Mouse (Mus musculus) intestine, postnatal 0 days (tissue): ENCODE results near the gene Dock1. TPM values are rescaled to one million over a fixed set of nuclear protein-coding genes. Genes with fewer than 3 reads are reported as not detected.

ENCODE experiments used
- ATAC-seq: fragments of 200-750 bp; cut with Nextera tagmentation; 2 replicates; pipeline ENCODE4 v1.8.0; 2017; ENCODE audit warnings: mild to moderate bottlenecking, moderate TSS enrichment, moderate library complexity
- H3K27ac ChIP-seq: fragments of 300-500 bp; sonication (generic); 2 replicates; pipeline ENCODE4 v1.5.1; 2014; ENCODE audit warnings: mild to moderate bottlenecking, low read depth, low read length, moderate library complexity
- H3K27me3 ChIP-seq: fragments of 300-500 bp; sonication (generic); replicated peaks from 2 replicates; pipeline ENCODE4 v1.6.1; 2014; ENCODE audit warnings: low read length, mixed read lengths; ENCODE audit not compliant: control insufficient read depth, insufficient read depth
- H3K36me3 ChIP-seq: fragments of 300-500 bp; sonication (generic); 2 replicates; pipeline ENCODE4 v1.6.1; 2014; ENCODE audit warnings: mild to moderate bottlenecking, moderate library complexity; ENCODE audit not compliant: control insufficient read depth, insufficient read depth
- H3K4me1 ChIP-seq: fragments of 300-500 bp; sonication (generic); replicated peaks from 2 replicates; pipeline ENCODE4 v1.6.1; 2014; ENCODE audit warnings: antibody characterized with exemption, low read length, mixed read lengths; ENCODE audit not compliant: control insufficient read depth, insufficient read depth
- H3K4me2 ChIP-seq: fragments of 300-500 bp; sonication (generic); replicated peaks from 2 replicates; pipeline ENCODE4 v1.6.1; 2014; ENCODE audit warnings: low read depth, mild to moderate bottlenecking, moderate library complexity
- H3K4me3 ChIP-seq: fragments of 300-500 bp; sonication (generic); 2 replicates; pipeline ENCODE4 v1.5.1; 2014; ENCODE audit warnings: low read depth, low read length
- H3K9ac ChIP-seq: fragments of 300-500 bp; sonication (generic); 2 replicates; pipeline ENCODE4 v1.6.1; 2014; ENCODE audit warnings: mild to moderate bottlenecking, low read depth, low read length
- H3K9me3 ChIP-seq: fragments of 300-500 bp; sonication (generic); 2 replicates; pipeline ENCODE4 v1.6.1; 2016; ENCODE audit warnings: mixed run types; ENCODE audit not compliant: control insufficient read depth
- CTCF ChIP-seq: sonication (generic); IDR thresholded peaks from 2 replicates; pipeline ENCODE4 v1.5.1; 2016; ENCODE audit warnings: low read depth, mild to moderate bottlenecking, control low read depth, antibody characterized with exemption, moderate library complexity
- WGBS: fragments of 180-500 bp; shearing (Covaris S2); extraction: QIAGEN DNeasy Blood & Tissue Kit; methylation state at CpG from one replicate; pipeline ENCODE4 v1.1.7; 2014; 5-methylcytosine and 5-hydroxymethylcytosine counted together
- polyA plus RNA-seq: library from polyadenylated mRNA; unstranded; fragments of >200 nt; fragmentation: Nextera tagmentation; extraction: Ambion mirVana; gene quantifications from 2 replicates; pipeline ENCODE4 v1.2.1, GENCODE M21; 2015

Gene Dock1
- polyA plus RNA-seq, 1 experiment from 2014 or later: 8.7 TPM

DNA sequence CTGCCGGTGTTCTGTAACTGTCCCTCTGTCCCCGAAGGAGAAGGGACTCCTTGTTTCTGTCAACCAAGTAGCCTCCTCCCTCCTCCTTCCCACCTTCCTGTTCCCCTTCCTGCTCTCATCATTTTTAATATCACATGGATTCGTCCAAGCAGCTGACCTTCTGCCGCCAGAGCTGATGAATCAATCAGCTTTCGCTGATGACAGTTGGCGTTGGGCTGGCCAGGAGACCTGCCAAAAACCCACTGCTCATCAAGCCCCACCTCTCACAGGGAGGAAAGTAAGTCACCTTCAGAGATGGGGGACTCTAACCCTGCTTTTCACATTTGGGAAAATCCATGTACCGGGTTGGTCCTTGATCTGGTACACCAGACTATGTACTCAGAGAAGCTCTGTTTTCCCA, 87.2 kb downstream of the Dock1 start:
- TF ChIP-seq CTCF: no peak
- H3K4me1 ChIP-seq: no peaks in the 10 kb centered on the region
- no peak for ATAC-seq
- no peak overlapping the region for H3K9ac ChIP-seq
- no peak overlapping the region for H3K4me3 ChIP-seq
- peaks cover 61% of the 10 kb centered on the region; the same call in 1 of the 2 replicates for H3K36me3 ChIP-seq
- no peak overlapping the region for H3K4me2 ChIP-seq
- 87% methylated on average over 7 of the region's 7 CpGs for WGBS
- no peaks in the 10 kb centered on the region for H3K27me3 ChIP-seq
- no peak overlapping the region for H3K27ac ChIP-seq
- no peaks in the 10 kb centered on the region for H3K9me3 ChIP-seq

DNA sequence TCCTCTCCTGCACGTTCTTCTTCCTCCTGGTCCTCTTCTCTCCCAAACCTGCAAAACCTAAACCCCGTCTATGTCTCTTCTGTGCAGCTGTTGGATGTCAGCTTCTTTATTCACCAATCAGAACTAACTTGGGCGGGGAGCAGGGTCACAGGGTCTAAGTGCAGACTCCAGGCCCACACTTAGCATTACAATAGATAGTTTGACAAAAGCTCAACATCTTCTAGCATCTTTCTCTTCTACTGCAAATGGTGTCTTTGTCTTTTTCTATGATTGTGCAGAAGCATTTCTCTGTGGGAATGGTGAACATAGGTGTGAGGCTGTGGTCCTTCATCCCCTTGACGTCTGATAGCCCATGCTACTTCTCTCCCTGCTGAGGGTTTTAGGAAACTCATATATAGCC, 91.3 kb downstream of the Dock1 start:
- Histone ChIP-seq H3K4me3 (no peak overlapping the region), H3K4me1 (no peaks in the 10 kb centered on the region), H3K27ac (no peak overlapping the region), H3K4me2 (no peak overlapping the region), H3K9me3 (no peaks in the 10 kb centered on the region), H3K27me3 (no peaks in the 10 kb centered on the region), H3K36me3 (peaks cover 68% of the 10 kb centered on the region), H3K9ac (no peak overlapping the region)
- ATAC-seq: no peak
- no peak for TF ChIP-seq CTCF
- WGBS: 88% methylated on average over 4 of the region's 4 CpGs

DNA sequence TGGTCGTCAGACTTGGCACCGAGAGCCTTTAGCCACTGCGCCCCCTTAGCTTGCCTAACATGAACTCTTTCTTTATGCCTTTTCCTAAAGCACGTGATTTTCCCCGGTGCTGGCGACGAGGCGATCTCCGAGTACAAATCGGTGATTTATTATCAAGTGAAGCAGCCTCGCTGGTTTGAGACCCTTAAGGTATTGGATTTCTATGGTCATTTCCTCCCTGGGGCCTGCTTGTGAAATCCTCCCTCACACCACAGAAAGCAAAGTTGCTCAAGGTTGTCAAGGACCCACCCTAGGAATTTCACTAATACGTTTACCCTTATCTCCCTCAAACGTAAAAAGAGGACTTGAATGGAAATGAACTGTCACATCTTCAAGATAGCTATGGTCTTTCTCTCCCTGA, 94.7 kb downstream of the Dock1 start:
- peaks cover 66% of the 10 kb centered on the region for H3K36me3 ChIP-seq
- ATAC-seq: no peak
- no peak overlapping the region for H3K4me3 ChIP-seq
- H3K27me3 ChIP-seq: no peaks in the 10 kb centered on the region
- WGBS: 78% methylated on average over 13 of the region's 13 CpGs
- H3K4me1 ChIP-seq: no peaks in the 10 kb centered on the region
- no peak overlapping the region for H3K9ac ChIP-seq
- TF ChIP-seq CTCF: no peak
- no peak overlapping the region for H3K27ac ChIP-seq
- H3K9me3 ChIP-seq: no peaks in the 10 kb centered on the region
- H3K4me2 ChIP-seq: no peak overlapping the region

DNA sequence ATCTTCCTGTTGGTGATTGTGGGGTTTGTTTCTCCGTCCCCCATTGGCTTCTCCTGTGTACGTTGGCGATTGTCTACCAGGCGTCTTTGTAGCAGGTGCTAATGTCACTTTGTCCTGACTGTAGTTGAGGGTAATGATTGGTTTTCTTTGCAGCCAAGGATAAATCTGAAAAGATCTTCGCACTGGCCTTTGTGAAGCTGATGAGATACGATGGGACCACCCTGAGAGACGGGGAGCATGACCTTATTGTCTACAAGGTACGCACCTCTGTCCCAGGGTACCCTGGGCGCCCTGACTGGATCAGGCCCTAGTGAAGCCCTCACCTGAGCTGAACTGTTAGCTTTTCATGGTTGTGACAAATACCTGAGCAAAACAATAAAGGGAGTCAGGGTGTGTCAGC, 100.9 kb downstream of the Dock1 start:
- H3K9me3 ChIP-seq: no peaks in the 10 kb centered on the region
- no peak for TF ChIP-seq CTCF
- H3K4me1 ChIP-seq: no peaks in the 10 kb centered on the region; the same call in 1 of the 2 replicates
- H3K4me2 ChIP-seq: no peak overlapping the region
- no peak for ATAC-seq
- H3K36me3 ChIP-seq: peaks cover 54% of the 10 kb centered on the region
- H3K4me3 ChIP-seq: no peak overlapping the region
- WGBS: 96% methylated on average over 9 of the region's 9 CpGs
- no peak overlapping the region for H3K9ac ChIP-seq
- no peaks in the 10 kb centered on the region for H3K27me3 ChIP-seq
- H3K27ac ChIP-seq: no peak overlapping the region

DNA sequence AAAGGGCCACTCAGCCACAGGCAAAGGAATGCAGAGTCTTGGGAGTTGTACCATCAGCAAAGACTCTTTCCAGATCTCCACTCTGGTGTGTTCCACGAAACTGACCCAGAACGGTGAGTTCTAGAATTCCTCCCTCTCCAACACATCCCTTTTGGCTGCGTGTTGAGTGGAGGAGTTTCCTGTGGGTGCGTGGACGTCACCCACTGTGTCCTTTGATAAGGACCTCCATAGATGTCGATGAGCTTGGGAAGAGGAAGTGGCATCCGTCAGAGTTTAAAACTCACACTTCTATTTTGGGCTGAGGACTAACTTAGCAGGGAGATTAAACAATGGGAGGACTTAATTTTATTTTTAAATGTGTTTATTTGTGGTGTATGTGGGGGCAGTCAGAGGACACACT, 101.9 kb downstream of the Dock1 start:
- Histone ChIP-seq H3K4me2 (no peak overlapping the region), H3K4me3 (no peak overlapping the region), H3K9me3 (no peaks in the 10 kb centered on the region), H3K27ac (no peak overlapping the region), H3K4me1 (no peaks in the 10 kb centered on the region; the same call in 1 of the 2 replicates), H3K9ac (no peak overlapping the region), H3K27me3 (no peaks in the 10 kb centered on the region), H3K36me3 (peaks cover 49% of the 10 kb centered on the region)
- no peak for ATAC-seq
- WGBS: 85% methylated on average over 7 of the region's 7 CpGs
- no peak for TF ChIP-seq CTCF

- 79% methylated on average over 15 of the region's 15 CpGs for WGBS
- H3K27me3 ChIP-seq: no peaks in the 10 kb centered on the region
- no peak for TF ChIP-seq CTCF
- no peak overlapping the region for H3K4me3 ChIP-seq
- no peak for ATAC-seq
- H3K4me1 ChIP-seq: no peaks in the 10 kb centered on the region; the same call in 1 of the 2 replicates
- no peak overlapping the region for H3K4me2 ChIP-seq
- H3K9ac ChIP-seq: no peak overlapping the region
- H3K9me3 ChIP-seq: no peaks in the 10 kb centered on the region
- no peak overlapping the region for H3K27ac ChIP-seq
- peaks cover 53% of the 10 kb centered on the region for H3K36me3 ChIP-seq
Observed at GRCm38 (mm10) chr7:134772867-134773590, 102.6 kb downstream of the Dock1 start.
